Mouse (Mus musculus) brain, embryonic 14.5 days (tissue): ENCODE data around the gene Il1rl2.

Experiments
- CTCF ChIP-seq: fragments of 200-500 bp; IDR thresholded peaks from 2 replicates; pipeline ENCODE4 v1.5.1; 2012; ENCODE audit warnings: inconsistent platforms, mild to moderate bottlenecking, moderate library complexity, borderline replicate concordance; ENCODE audit not compliant: insufficient read depth, insufficient read length; ENCODE audit errors: extremely low read depth
- POLR2A ChIP-seq: fragments of 200-500 bp; IDR thresholded peaks from 2 replicates; pipeline ENCODE4 v1.6.1; 2012; ENCODE audit warnings: mild to moderate bottlenecking, inconsistent platforms, borderline replicate concordance; ENCODE audit not compliant: poor library complexity, insufficient read depth, insufficient read length, severe bottlenecking; ENCODE audit errors: extremely low read depth

GRCm38 (mm10) chr1:40321824-40322223, 2.6 kb upstream of the Il1rl2 start:
- no peak for TF ChIP-seq CTCF
- TF ChIP-seq POLR2A: no peak
